Mouse (Mus musculus) layer of hippocampus, adult 8-10 months (tissue): ENCODE measurements around the gene Fam196b. TPM values are rescaled to one million over a fixed set of nuclear protein-coding genes. Genes with fewer than 3 reads are reported as not detected.

ENCODE experiments used
- DNase-seq, 2 experiments: peaks; one replicate each; pipeline ENCODE4 v3.0.0; 2022; ENCODE audit warnings: low spot score in 2 of 2
- total RNA-seq, 4 experiments: library from RNA; stranded (reverse); gene quantifications; 2 replicates each; pipeline ENCODE4 v1.2.4; 2022

Gene Fam196b
- 1 to 10 TPM in 2 of 4 experiments, under 1 TPM in 2; 0.70 to 1.1 (median 1.00) TPM for total RNA-seq

- DNase-seq: peak in 1 of 2 experiments; percentile 15
These were observed at the start of gene Fam196b for GRCm38 (mm10) chr11:34314534-34315379. Gene Fam196b (plus strand): TSS chr11:34314822.

DNA sequence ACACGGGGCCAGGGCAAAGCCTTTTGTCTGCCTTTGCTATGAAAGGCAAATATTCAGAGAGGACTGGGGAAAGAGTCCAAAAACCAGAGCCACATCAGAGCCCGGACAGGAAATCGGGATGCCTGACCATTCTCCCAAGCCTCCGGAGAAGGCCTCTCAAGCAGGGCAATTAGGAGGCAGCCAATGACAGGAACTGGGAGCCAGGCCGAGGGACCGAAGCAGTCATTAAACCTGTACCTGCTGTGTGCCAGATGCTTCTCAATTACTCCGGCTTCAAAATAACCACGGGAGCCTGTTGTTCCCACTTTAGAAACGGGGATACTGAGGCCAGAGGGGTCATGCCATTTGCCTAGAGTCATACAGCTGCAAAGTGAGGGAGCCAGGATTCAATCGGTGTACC is 42.6 kb upstream of the Fam196b start:
- DNase-seq: peak in 1 of 2 experiments; percentile 17

DNA sequence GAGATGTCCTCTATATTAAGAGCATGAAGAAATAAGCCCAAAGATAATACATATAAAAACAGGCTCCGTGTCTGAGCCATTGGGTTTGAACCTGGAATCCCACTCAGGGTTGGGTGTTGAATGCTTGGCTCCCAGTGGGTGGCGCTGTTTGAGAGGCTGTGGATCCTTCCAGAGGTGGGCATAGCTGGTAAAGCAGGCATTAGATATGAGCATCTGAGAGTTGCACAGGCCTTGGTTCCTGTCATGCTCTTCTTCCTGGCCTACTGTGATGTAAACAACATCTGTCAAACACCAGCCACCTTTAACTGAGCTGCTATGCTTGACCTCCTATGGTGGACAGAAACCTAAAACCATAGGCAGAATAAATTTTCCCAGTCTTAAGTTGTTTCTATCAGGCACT is 38.7 kb upstream of the Fam196b start:
- no peak for DNase-seq

GRCm38 (mm10) chr11:34276363-34277046 is 38.1 kb upstream of the Fam196b start:
- DNase-seq: no peak

DNA sequence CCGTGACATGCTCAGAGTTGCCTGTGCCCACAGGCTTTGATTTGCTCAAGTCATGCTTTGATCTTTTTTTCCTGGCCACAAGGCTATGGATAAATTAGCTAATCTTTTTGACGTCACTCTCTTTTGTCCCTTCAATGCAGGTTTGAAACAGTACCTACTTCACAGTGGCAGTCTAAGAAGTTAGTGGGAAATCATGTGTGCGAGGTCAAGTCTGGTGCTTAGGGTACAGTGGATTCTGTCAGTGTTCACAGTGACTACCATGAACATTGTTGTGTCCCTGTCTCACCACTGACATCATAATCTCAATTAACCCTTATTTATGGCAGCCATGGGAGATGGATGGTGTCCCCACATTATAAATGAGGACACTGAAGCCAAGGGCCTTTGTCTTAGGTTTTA is 37.6 kb upstream of the Fam196b start:
- no peak for DNase-seq

- DNase-seq: no peak
These were observed 30.4 kb upstream of the Fam196b start for GRCm38 (mm10) chr11:34284124-34284808.

- DNase-seq: no peak
These were observed 24.4 kb upstream of the Fam196b start for GRCm38 (mm10) chr11:34290265-34290664.

GRCm38 (mm10) chr11:34290708-34291107 is 23.9 kb upstream of the Fam196b start:
- no peak for DNase-seq

GRCm38 (mm10) chr11:34291304-34291703 is 23.3 kb upstream of the Fam196b start:
- DNase-seq: no peak

DNA sequence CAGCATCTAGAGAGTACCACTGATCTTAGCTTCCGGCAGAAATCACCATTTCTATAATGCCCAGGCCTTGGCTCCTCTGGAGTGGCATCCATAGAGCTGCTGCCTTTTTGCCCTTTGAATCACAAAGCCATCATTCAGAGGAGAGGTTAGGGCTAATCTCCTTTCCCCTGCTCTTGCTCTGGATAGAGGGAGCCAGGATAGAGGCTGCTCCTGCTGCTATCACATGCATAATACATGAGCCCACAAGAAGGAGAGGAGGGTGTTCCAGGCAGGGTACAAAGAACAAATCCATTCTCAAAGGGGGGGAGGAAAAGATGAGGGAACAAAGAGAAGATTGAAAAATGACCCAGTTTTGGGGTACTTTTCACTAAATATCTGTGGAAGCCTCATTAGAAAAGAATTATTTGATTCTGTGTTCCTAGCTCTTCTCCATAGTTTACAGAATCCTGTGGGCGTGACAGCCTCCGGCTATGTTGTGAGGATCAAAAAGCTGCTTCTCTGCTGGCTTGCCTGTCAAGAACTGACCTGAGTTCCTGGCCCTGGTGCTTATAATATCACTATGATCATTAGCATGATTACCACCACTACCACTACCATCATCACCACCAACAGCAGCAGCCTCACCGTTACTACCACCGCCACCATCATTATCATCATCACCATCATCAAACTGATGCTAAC is 16.8 kb upstream of the Fam196b start:
- no peak for DNase-seq

DNA sequence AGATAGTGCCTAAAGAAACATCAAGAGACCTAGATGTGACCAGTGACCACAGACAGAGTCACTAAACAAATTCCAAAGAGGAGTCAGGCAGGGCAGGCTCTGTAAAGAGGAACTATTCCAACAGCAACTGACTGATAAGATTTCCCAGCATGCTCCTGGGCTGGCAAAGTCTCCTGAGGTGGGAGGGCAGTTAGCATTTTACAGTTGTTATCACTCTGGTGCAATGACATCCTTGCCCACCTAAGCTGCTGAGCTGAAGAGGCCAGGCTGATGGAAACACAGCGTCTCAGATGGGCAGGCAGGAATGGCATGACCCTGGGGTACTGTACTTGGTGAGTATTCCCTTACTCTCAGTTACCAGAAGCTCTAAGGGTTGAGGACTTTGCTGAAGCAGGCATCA is 15.1 kb upstream of the Fam196b start:
- no peak for DNase-seq

DNA sequence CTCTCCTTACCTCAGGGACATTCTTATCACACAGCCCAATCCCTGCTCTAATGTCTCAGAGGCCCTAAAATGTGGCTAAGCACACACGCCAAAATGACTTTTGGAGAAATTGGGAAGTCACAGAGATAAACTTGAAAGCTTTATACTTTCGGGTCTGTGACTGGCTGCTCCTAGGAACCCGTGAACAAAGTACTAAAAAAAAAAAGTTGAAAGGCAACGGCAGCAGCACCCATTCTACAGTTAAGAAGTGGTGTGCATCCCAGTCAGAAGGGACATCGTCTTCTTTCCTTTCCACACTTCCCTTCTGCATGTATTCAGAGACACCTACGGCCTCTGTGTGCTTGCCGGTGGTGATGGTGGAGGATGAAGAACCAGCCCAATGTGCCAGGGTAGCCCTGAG is 14.6 kb upstream of the Fam196b start:
- DNase-seq: no peak

DNA sequence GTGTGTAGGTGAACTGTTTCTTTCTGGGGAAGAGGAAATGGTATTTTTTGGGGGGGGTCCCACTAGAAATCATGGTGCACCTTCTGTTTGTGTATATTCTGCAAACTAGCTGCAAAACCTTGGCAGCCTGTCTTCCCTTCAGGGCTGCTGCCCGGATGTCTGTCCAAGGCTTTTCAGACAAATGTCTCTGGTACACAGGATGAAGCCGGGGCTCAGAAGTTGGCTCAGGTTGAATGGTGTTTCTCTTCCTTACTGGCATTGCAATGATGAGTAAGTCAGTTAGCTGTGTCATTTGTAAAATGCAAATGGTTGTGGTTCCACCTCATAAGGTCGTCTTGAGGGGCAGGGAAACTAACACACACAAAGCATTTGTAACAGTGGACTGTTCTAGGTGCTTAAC is 8.4 kb upstream of the Fam196b start:
- DNase-seq: no peak

- DNase-seq: no peak
These were observed 5.9 kb upstream of the Fam196b start for GRCm38 (mm10) chr11:34308731-34309130.

DNA sequence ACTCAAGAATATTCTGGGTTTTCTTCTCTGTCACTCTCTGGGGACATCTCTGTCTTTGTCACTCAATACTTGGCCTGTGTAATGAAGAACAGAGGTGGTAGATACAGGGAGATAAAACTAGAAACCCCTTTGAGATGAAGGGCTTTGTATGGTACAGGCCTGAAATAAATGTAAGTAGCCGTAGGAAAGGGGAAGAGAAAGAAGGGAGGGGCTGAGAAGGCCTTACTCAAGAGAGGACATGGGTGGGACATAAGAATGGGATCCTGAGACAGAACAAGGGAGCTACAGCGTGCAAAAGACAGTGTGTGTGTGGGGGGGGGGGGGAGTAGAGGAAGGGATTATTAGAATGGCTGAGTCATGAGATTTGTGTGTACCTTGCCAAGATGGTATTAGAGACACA is 5.3 kb upstream of the Fam196b start:
- DNase-seq: no peak

- no peak for DNase-seq
These were observed 2.9 kb upstream of the Fam196b start for GRCm38 (mm10) chr11:34311717-34312116.

- no peak for DNase-seq
These were observed 2.4 kb upstream of the Fam196b start for GRCm38 (mm10) chr11:34312208-34312607.

DNA sequence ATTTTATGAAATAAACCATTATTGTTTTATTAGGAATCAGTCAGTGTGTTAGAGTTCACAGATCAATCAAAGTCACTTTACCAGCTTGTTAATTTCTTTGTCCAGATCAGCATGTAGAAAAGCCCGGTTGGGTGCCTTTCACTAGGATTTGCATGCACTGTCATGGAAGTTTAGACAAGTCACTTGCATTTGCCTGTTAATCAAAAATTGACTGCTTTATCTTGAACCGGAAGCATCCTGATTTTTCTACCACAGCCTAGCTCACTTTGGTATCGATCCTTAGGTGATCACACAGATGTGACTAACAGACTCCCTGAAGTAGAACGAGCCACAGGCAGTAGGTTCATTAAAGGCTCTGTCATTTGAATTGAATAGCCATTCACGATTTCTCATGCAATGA is 761 bp downstream of the Fam196b start:
- DNase-seq: no peak

GRCm38 (mm10) chr11:34316176-34316575 is 1.6 kb downstream of the Fam196b start:
- DNase-seq: no peak

DNA sequence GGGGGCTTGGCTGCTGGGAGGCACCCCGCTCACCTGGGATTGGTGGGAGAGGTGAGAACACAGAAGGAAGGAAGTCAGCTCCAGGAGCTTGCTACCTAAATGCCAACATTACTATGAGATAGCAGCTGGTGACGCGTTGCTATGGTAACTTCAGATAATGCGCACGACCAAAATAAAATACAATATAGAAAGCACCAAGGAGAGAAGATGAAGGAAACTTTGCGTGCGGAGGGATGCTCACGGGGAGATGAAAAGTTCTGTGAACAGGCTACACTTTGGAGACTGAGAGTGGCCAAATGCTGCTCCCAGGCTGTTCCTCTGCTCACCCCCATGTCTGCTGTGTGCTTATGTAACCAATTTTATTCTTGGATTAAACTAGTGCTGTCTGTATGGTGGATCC is 2.4 kb downstream of the Fam196b start:
- DNase-seq: peak; percentile 19 to 28

DNA sequence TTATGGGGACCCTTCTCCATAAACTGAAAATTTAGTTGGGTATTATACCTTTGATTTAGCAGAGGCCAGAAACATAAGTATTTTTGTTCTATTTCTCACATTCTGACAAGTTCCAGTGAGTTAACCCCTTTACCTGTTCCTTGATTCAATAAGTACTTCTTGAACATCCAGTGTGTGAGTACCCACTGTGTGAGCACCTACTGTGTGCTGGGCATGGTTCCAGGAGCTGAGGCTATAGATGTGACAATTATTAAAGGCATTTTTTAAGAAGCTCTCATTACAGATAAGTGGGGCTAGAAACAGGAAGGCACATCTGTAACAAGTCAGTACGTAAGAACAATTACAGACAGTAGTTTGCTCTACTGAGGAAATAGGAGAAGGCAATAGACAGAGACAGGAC is 4.7 kb downstream of the Fam196b start:
- DNase-seq: no peak

DNA sequence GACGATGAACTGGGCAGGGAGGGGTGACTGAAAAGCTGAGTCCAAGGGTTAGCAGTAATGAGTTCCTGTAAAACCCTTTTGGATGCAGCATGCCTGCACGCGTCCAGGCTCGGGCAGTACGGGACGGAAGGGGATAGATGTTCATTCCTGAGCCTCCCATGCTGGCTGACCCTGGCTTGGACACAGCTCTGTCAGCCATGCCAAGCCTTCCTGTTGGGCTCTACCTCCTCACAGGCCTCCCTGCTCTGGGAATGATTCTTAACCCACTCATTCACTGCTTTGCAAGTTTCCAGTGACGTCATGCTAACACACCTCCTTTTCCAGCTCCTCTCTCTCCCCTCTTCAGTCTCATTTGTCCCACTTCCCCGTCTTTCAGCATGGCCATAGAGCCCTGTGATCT is 9.0 kb downstream of the Fam196b start:
- DNase-seq: no peak
